Mouse (Mus musculus) CH12.LX (cell line): ENCODE data around the gene Gin1. TPM values are rescaled to one million over a fixed set of nuclear protein-coding genes. Genes with fewer than 3 reads are reported as not detected.

Source experiments
- DNase-seq: peaks from one replicate; pipeline ENCODE4 v3.0.0-alpha.2; 2013; ENCODE audit errors: extremely low read depth
- H3K27ac ChIP-seq: 2 replicates; pipeline ENCODE4 v1.5.1; 2012; ENCODE audit warnings: low read depth, mild to moderate bottlenecking, control low read depth, moderate library complexity; ENCODE audit not compliant: insufficient read depth
- H3K27me3 ChIP-seq: replicated peaks from 2 replicates; pipeline ENCODE3; 2012; ENCODE audit warnings: inconsistent platforms
- H3K36me3 ChIP-seq, 2 experiments: replicated peaks in 1 of 2; 2 replicates each; pipeline versions ENCODE3 to v1.6.1; 2012; ENCODE audit warnings: inconsistent platforms in 1 of 2, low read length in 1 of 2, mild to moderate bottlenecking in 1 of 2, mixed read lengths in 1 of 2, moderate library complexity in 1 of 2; ENCODE audit not compliant: control insufficient read depth in 1 of 2, insufficient read depth in 1 of 2
- H3K4me1 ChIP-seq, 2 experiments: 2 replicates each; pipeline ENCODE4 v1.6.1; 2012; ENCODE audit warnings: inconsistent platforms in 1 of 2, moderate library complexity in 1 of 2; ENCODE audit not compliant: insufficient read depth in 2 of 2, control insufficient read depth in 1 of 2
- H3K4me2 ChIP-seq: 2 replicates; pipeline ENCODE4 v1.6.1; 2012; ENCODE audit warnings: low read depth, mild to moderate bottlenecking, control low read depth; ENCODE audit not compliant: poor library complexity, insufficient read depth, severe bottlenecking
- H3K4me3 ChIP-seq, 3 experiments: fragments of 150-350 bp in 1 of 3; sonication (generic) in 1 of 3; replicated peaks in 1 of 3; 2 replicates each; pipeline versions ENCODE3 to v1.5.1; 2011 to 2012; ENCODE audit warnings: low read depth in 2 of 3, low read length in 2 of 3, mild to moderate bottlenecking in 2 of 3, moderate library complexity in 2 of 3, control low read depth in 1 of 3, improper control_type of control experiment in 1 of 3, inconsistent platforms in 1 of 3, mixed read lengths in 1 of 3; ENCODE audit not compliant: poor library complexity in 1 of 3
- H3K79me2 ChIP-seq: replicated peaks from 2 replicates; pipeline ENCODE4 v1.6.1; 2012; ENCODE audit warnings: mild to moderate bottlenecking, moderate library complexity; ENCODE audit not compliant: control insufficient read depth, poor library complexity, insufficient read depth, severe bottlenecking; ENCODE audit errors: extremely low read depth
- H3K9ac ChIP-seq: 2 replicates; pipeline ENCODE4 v1.6.1; 2012; ENCODE audit warnings: low read depth, mild to moderate bottlenecking, control low read depth, moderate library complexity; ENCODE audit not compliant: insufficient read depth
- H3K9me3 ChIP-seq: replicated peaks from 2 replicates; pipeline ENCODE3; 2012; ENCODE audit warnings: low read length, inconsistent platforms, mixed read lengths
- BHLHE40 ChIP-seq: IDR thresholded peaks from 2 replicates; pipeline ENCODE4 v1.6.1; 2011; ENCODE audit warnings: mild to moderate bottlenecking, low read depth, low read length, improper control_type of control experiment
- CHD1 ChIP-seq: IDR thresholded peaks from 2 replicates; pipeline ENCODE4 v1.6.1; 2012; ENCODE audit warnings: low read depth, low read length, improper control_type of control experiment, inconsistent platforms
- CHD2 ChIP-seq: IDR thresholded peaks from 2 replicates; pipeline ENCODE4 v1.6.1; 2011; ENCODE audit warnings: low read length, improper control_type of control experiment
- JUND ChIP-seq: conservative IDR thresholded peaks from 2 replicates; pipeline ENCODE4 v1.6.1; 2011; ENCODE audit warnings: low read depth, low read length, improper control_type of control experiment
- MAZ ChIP-seq: IDR thresholded peaks from 2 replicates; pipeline ENCODE4 v1.6.1; 2012; ENCODE audit warnings: low read depth, mild to moderate bottlenecking, inconsistent platforms, low read length, improper control_type of control experiment, moderate library complexity
- MEF2A ChIP-seq: IDR thresholded peaks from 2 replicates; pipeline ENCODE4 v1.6.1; 2014; ENCODE audit warnings: low read depth, mild to moderate bottlenecking, inconsistent platforms, low read length, improper control_type of control experiment, borderline replicate concordance
- MYC ChIP-seq: IDR thresholded peaks from 2 replicates; pipeline ENCODE4 v1.6.1; 2011; ENCODE audit warnings: low read depth, mild to moderate bottlenecking, improper control_type of control experiment, low read length
- NELFE ChIP-seq: IDR thresholded peaks from 2 replicates; pipeline ENCODE4 v1.6.1; 2011; ENCODE audit warnings: low read depth, low read length, improper control_type of control experiment
- PAX5 ChIP-seq: IDR thresholded peaks from 2 replicates; pipeline ENCODE4 v1.6.1; 2012; ENCODE audit warnings: low read length, inconsistent platforms, mixed read lengths
- RAD21 ChIP-seq: IDR thresholded peaks from 2 replicates; pipeline ENCODE4 v1.6.1; 2011; ENCODE audit warnings: low read depth, mild to moderate bottlenecking, low read length, improper control_type of control experiment, moderate library complexity
- RCOR1 ChIP-seq: conservative IDR thresholded peaks from 2 replicates; pipeline ENCODE4 v1.6.1; 2012; ENCODE audit warnings: low read depth, mild to moderate bottlenecking, inconsistent platforms, low read length, improper control_type of control experiment
- SIN3A ChIP-seq: IDR thresholded peaks from 2 replicates; pipeline ENCODE4 v1.6.1; 2012; ENCODE audit warnings: low read length, improper control_type of control experiment, inconsistent platforms
- SMC3 ChIP-seq: IDR thresholded peaks from 2 replicates; pipeline ENCODE4 v1.6.1; 2011; ENCODE audit warnings: low read depth, low read length, improper control_type of control experiment
- TCF12 ChIP-seq: IDR thresholded peaks from 2 replicates; pipeline ENCODE4 v1.6.1; 2014; ENCODE audit warnings: low read depth, mild to moderate bottlenecking, inconsistent platforms, low read length, improper control_type of control experiment
- UBTF ChIP-seq: IDR thresholded peaks from 2 replicates; pipeline ENCODE4 v1.6.1; 2012; ENCODE audit warnings: low read depth, mild to moderate bottlenecking, inconsistent platforms, low read length, improper control_type of control experiment, moderate library complexity
- USF1 ChIP-seq: IDR thresholded peaks from 2 replicates; pipeline ENCODE4 v1.6.1; 2014; ENCODE audit warnings: low read depth, mild to moderate bottlenecking, inconsistent platforms, low read length, improper control_type of control experiment
- USF2 ChIP-seq: conservative IDR thresholded peaks from 2 replicates; pipeline ENCODE4 v1.6.1; 2011; ENCODE audit warnings: low read depth, low read length, improper control_type of control experiment
- ZC3H11A ChIP-seq: IDR thresholded peaks from 2 replicates; pipeline ENCODE4 v1.6.1; 2012; ENCODE audit warnings: low read depth, mild to moderate bottlenecking, inconsistent platforms, low read length, improper control_type of control experiment
- ZKSCAN1 ChIP-seq: IDR thresholded peaks from 2 replicates; pipeline ENCODE4 v1.6.1; 2012; ENCODE audit warnings: low read depth, inconsistent platforms, low read length, improper control_type of control experiment, borderline replicate concordance
- ZMIZ1 ChIP-seq: IDR thresholded peaks from 2 replicates; pipeline ENCODE4 v1.6.1; 2012; ENCODE audit warnings: low read depth, mild to moderate bottlenecking, inconsistent platforms, low read length, improper control_type of control experiment
- dilution Hi-C: fragments of 300-500 bp; cut with MboI; formaldehyde crosslinking; loops from 2 replicates; pipeline ENCODE4 v1.14.3; 2020; ENCODE audit warnings: low sequenced_read_pairs; ENCODE audit not compliant: extremely low pct_unique_long_range_greater_than_20kb, extremely low pct_ligation_motif_present
- in situ Hi-C: fragments of 300-500 bp; cut with MboI; formaldehyde crosslinking; loops from 3 replicates; pipeline ENCODE4 v1.14.3; 2019; ENCODE audit warnings: low sequenced_read_pairs, low pct_ligation_motif_present, low pct_unique_long_range_greater_than_20kb, mixed read lengths
- polyA plus RNA-seq: library from polyadenylated mRNA; unstranded; fragments of >175 nt; gene quantifications from 2 replicates; pipeline ENCODE4 v1.2.1, GENCODE M21; 2012; ENCODE audit warnings: low read depth; ENCODE audit not compliant: insufficient read length
- total RNA-seq, 2 experiments: library from RNA; depleted of rRNA; stranded (reverse); fragments of 300-350 nt in 1 of 2; fragments of >200 nt in 1 of 2; gene quantifications; 2 replicates each; pipeline ENCODE4 v1.2.3; 2012 to 2014

The Gin1 gene
- total and polyA plus RNA-seq, 3 experiments, result 5.8 to 16.2 (median 10.4) TPM

DNA sequence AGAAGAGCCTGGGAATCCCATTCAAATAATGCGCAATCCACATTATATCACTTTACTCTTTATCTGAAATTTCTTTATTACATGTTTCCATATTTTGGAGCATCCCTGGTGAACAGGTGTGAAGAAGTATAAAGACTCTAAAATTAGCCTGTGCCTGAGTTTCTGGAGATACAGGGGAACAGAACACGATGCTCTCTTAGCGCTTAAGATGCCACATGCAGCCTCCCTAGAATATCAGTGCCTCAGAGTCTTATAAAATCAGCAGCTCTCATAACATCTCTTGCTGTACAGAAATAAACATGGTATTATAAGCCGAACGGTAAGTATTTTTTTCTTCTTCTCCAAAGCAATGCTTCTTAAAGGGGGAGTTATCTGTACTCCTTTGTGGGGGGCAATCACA, 58.1 kb downstream of the Gin1 start:
- no peaks in the 10 kb centered on the region for H3K9me3 ChIP-seq
- H3K9ac ChIP-seq, result no peak overlapping the region
- no peak overlapping the region for H3K4me2 ChIP-seq
- H3K27ac ChIP-seq, result no peak overlapping the region
- DNase-seq, result no peak
- H3K36me3 ChIP-seq, result no peaks in the 10 kb centered on the region
- H3K4me1 ChIP-seq, result no peaks in the 10 kb centered on the region
- dilution Hi-C loops, result no loop called here
- H3K4me3 ChIP-seq, result no peak overlapping the region
- TF ChIP-seq MAZ, result no peak
- TF ChIP-seq, all 38 proteins: peak for 0
- in situ Hi-C loops, result no loop called here
- Histone ChIP-seq H3K27me3 (no peaks in the 10 kb centered on the region), H3K79me2 (no peaks in the 10 kb centered on the region)

DNA sequence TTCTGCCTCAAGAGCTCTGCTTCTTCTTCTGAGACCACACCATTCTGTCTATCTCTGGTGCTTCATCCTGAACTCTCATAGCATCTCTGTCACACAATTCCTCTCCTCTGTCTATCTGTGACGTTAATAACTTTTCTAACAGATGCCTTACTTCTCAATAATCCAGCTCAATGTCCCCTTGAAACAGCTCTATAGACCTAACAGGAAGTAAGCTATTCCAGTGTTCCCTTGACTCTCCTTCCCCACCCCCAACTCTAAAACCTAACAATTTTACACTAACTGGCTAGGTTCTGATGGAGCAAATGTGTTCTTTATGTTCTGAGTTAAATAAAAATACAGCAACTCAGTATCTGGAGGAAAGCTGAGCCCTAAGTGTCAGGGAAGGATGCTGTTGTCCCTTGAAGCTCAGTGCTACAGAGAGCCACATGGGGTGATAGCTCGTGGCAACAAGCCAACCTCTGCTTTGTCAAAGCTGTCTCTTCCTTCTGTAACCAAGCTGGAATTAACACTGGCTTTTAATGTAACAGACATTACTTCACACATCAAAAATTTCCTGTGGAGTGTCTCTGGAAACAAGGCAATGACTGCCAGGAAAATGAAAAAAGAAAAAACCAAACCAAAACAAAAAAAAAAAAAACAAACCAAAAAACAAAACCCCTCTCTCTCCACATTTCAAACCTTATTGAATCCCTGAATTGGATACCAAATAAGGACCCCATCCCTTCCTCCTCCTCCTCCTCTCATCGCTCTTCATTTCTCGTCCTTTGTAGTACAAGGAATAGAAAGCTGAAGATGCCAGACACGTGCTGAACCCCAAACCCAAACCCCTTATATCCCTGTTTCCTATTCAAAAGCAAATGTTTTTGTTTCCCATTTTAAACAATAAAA, 63.7 kb downstream of the Gin1 start:
- dilution Hi-C loops, result no loop called here
- H3K9ac ChIP-seq, result no peak overlapping the region
- no peak for DNase-seq
- TF ChIP-seq ZMIZ1 (no peak), SIN3A (no peak), RAD21 (no peak), BHLHE40 (no peak), ZC3H11A (no peak), USF1 (no peak), CHD1 (no peak), MEF2A (no peak), USF2 (no peak), UBTF (no peak), PAX5 (no peak), ZKSCAN1 (no peak), SMC3 (no peak), RCOR1 (no peak), JUND (no peak), CHD2 (no peak), NELFE (no peak), TCF12 (no peak), MYC (no peak)
- TF ChIP-seq, all 38 proteins: peak for 0
- in situ Hi-C loops, result no loop called here
- H3K79me2 ChIP-seq, result no peaks in the 10 kb centered on the region
- H3K27me3 ChIP-seq, result no peaks in the 10 kb centered on the region
- no peak overlapping the region for H3K4me2 ChIP-seq
- no peaks in the 10 kb centered on the region for H3K36me3 ChIP-seq
- H3K4me3 ChIP-seq, result no peak overlapping the region
- H3K4me1 ChIP-seq, result no peaks in the 10 kb centered on the region
- H3K27ac ChIP-seq, result no peak overlapping the region
- no peaks in the 10 kb centered on the region for H3K9me3 ChIP-seq
